Mouse (Mus musculus): ENCODE measurements around the gene Nipsnap1.

- TF ChIP-seq TAL1 (IDR thresholded peaks at IDR 0.05; ENCODE audit: low read length): no peak
- TF ChIP-seq GATA1 (IDR thresholded peaks at IDR 0.05; ENCODE audit: low read length): no peak
These were observed 38.3 kb upstream of the Nipsnap1 start for GRCm38 (mm10) chr11:4835436-4835835.
